Mouse (Mus musculus) G1E (cell line): ENCODE measurements around the gene Sprr2f.

Source experiments
- CTCF ChIP-seq: IDR thresholded peaks from 2 replicates; pipeline ENCODE4 v1.5.1; 2012; ENCODE audit warnings: low read depth, low read length, inconsistent platforms, mixed read lengths
- GATA1 ChIP-seq: IDR thresholded peaks from 2 replicates; pipeline ENCODE4 v1.6.1; 2012; ENCODE audit warnings: borderline replicate concordance, low read length, inconsistent platforms, mixed read lengths
- POLR2AphosphoS5 ChIP-seq: IDR thresholded peaks from 2 replicates; pipeline ENCODE4 v1.6.1; 2012; ENCODE audit warnings: low read depth, low read length, inconsistent platforms; ENCODE audit not compliant: insufficient replicate concordance

DNA sequence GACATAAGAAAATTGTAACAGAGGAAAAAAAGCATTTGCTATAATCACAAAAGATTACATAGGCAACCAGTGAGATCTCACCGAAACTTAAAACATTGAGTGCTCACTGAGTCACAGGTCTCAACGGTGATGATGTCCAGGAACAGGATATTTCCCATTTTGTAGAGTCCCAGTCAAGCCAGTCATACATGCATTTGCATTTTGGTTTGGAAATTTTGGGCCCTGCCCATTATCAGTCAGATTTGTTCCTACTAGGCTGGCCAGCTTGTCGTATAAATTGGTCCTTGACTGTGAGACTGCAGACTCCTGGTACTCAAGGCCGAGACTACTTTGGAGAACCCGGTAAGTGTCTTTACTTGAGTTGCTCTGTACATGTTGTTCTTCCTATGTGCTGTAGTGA is 26.1 kb upstream of the Sprr2f start, which contains the start of gene Sprr2d:
- TF ChIP-seq CTCF (no peak), POLR2AphosphoS5 (no peak), GATA1 (no peak)
